In the genomic region with DNA sequence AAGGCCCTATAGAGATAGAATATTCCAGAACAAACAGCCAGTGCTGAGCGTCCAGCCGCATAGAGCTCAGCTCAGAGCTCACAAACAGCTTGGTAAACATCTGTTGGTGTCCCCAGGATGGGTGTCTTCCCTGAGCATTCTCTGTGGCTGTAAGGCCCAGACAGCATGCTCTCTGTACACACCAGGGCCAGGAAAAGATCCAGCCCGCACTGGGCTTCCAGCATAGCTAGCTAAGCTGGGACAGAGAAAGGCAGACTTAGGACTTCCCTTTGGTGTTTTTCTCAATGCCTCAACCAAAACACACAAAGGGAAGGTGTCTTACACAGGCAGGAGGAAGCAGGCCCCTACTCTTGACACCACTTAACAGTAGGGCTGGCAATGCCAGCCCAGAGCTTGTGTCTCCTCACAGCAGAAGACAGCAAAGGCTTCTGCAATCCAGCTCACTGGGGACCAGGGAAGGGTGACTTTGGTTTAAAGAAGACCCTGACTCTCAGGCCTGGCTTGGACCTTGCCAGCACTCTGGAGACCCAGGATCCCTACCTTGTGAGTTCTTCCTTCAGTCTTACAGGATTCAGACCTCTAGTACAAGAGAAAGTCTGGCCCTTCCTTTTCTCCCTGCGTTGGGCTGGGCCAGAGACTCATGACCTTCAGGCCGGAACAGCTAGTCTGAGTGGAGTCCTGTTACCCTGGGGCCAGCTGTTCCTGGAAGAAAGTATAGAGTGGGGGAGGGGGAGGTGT, we compare ENCODE assay signal across 8 mouse cellular contexts. TPM values are rescaled to one million over a fixed set of nuclear protein-coding genes. Genes with fewer than 3 reads are reported as not detected.
DNase-seq lines count a peak whose midpoint lies in the region; ATAC-seq and TF ChIP-seq lines count a peak whose summit lies in the region.

A gene (minus strand): TSS at position 601 of the 738 bp plus-strand sequence.

- no peaks in the 10 kb centered on the region for H3K79me3 ChIP-seq in C2C12 (ENCODE audit: low read depth)

- CTCF ChIA-PET in Patski (lab: Charles Lee): interaction anchor here (1.0 kb wide), 1 partner anchor 58 kb away, joined by 5 read pairs; no protein-coding TSS in a partner anchor

- no peaks in the 10 kb centered on the region for H3K36me3 ChIP-seq in C2C12 (ENCODE audit: control insufficient read depth, insufficient read depth)
- no peaks in the 10 kb centered on the region for H3K36me3 ChIP-seq in forebrain, embryonic 12.5 days (replicated peaks)
- H3K36me3 ChIP-seq in midbrain, embryonic 12.5 days: no peaks in the 10 kb centered on the region

- WGBS in forebrain, embryonic 12.5 days: 76% methylated on average over 5 of the region's 5 CpGs
- WGBS in midbrain, embryonic 12.5 days: 76% methylated on average over 5 of the region's 5 CpGs

- H3K9me3 ChIP-seq in forebrain, embryonic 12.5 days: no peaks in the 10 kb centered on the region
- H3K9me3 ChIP-seq in midbrain, embryonic 12.5 days: no peaks in the 10 kb centered on the region

- TF ChIP-seq CTCF in C2C12 (IDR thresholded peaks at IDR 0.05; ENCODE audit: control insufficient read depth, insufficient read depth, insufficient read length) (no peak), Patski (IDR thresholded peaks at IDR 0.05) (no peak)

- H3K4me2 ChIP-seq in forebrain, embryonic 12.5 days: no peak within 1 kb of the TSS
- no peak within 1 kb of the TSS for H3K4me2 ChIP-seq in midbrain, embryonic 12.5 days (replicated peaks)

- no peak within 1 kb of the TSS for H3ac ChIP-seq in C2C12 (ENCODE audit: control insufficient read depth, insufficient read length, low read depth)

- peaks cover 5% of the 10 kb centered on the region for H3K79me2 ChIP-seq in C2C12 (ENCODE audit: control insufficient read depth, insufficient read depth)

- H3K27me3 ChIP-seq in C2C12 (ENCODE audit: control insufficient read depth, insufficient read depth, insufficient read length) (no peaks in the 10 kb centered on the region), Patski (no peaks in the 10 kb centered on the region)
- H3K27me3 ChIP-seq in forebrain, embryonic 12.5 days: no peaks in the 10 kb centered on the region
- H3K27me3 ChIP-seq in midbrain, embryonic 12.5 days: no peaks in the 10 kb centered on the region

- no peak for ATAC-seq in Patski
- no peak for ATAC-seq in forebrain, embryonic 12.5 days (ENCODE audit: low FRiP score)
- no peak for ATAC-seq in midbrain, embryonic 12.5 days (ENCODE audit: low FRiP score, low read depth)

- H3K4me3 ChIP-seq in C2C12 (ENCODE audit: insufficient read depth, poor library complexity, severe bottlenecking): no peak within 1 kb of the TSS
- no peak within 1 kb of the TSS for H3K4me3 ChIP-seq in forebrain, embryonic 12.5 days (replicated peaks)
- H3K4me3 ChIP-seq in midbrain, embryonic 12.5 days: no peak within 1 kb of the TSS

- H3K27ac ChIP-seq in forebrain, embryonic 12.5 days: 0 out of 2 replicates have a peak within 1 kb of the TSS, but pooled peaks have one; percentile 19
- H3K27ac ChIP-seq in midbrain, embryonic 12.5 days (replicated peaks): no peak within 1 kb of the TSS

- in situ Hi-C loops in Patski (cut with MboI; ENCODE audit: low pct_unique_long_range_greater_than_20kb): no loop called here

- peaks cover 12% of the 10 kb centered on the region for H3K4me1 ChIP-seq in forebrain, embryonic 12.5 days
- H3K4me1 ChIP-seq in midbrain, embryonic 12.5 days: peaks cover 9% of the 10 kb centered on the region; the same call in 1 of the 2 replicates

- POLR2A ChIA-PET in Patski (lab: Charles Lee): no interaction called here

- H3K9ac ChIP-seq in forebrain, embryonic 12.5 days: no peak within 1 kb of the TSS
- no peak within 1 kb of the TSS for H3K9ac ChIP-seq in midbrain, embryonic 12.5 days (replicated peaks)

- intact Hi-C loops in heart, postnatal 25 days (cut with DNase I): no loop called here

- DNase-seq in Patski (ENCODE audit: low read depth, low spot score): no peak
- DNase-seq in heart, postnatal 25 days (ENCODE audit: low spot score): no peak
- peak in 1 of 2 experiments; percentile 13 for DNase-seq in layer of hippocampus, postnatal 10 days (ENCODE audit: low spot score in 2 of 2)
- DNase-seq in yolk sac, embryonic 10.5 days (ENCODE audit: low spot score): peak; percentile 39
- DNase-seq in frontal cortex, postnatal 10 days (ENCODE audit: low spot score in 2 of 2): no peak

TF ChIP-seq in C2C12, 6 proteins besides CTCF, POLR2A, EP300 and RAD21:
- TF ChIP-seq MAX (IDR thresholded peaks at IDR 0.05) (no peak), USF1 (IDR thresholded peaks at IDR 0.05; ENCODE audit: low read depth) (no peak), MYOG (IDR thresholded peaks at IDR 0.05; ENCODE audit: control insufficient read depth, extremely low read depth, insufficient read length) (no peak), MYOD1 (IDR thresholded peaks at IDR 0.05; ENCODE audit: control insufficient read depth, insufficient read length, low read depth) (no peak), FOSL1 (IDR thresholded peaks at IDR 0.05; ENCODE audit: insufficient read depth, low read length, poor library complexity, severe bottlenecking) (no peak), CEBPB (IDR thresholded peaks at IDR 0.05; ENCODE audit: low read depth) (no peak)
TF ChIP-seq in C2C12: peak in this region for 0.

RNA-seq across cellular contexts. Expression of the gene that starts here (rescaled TPM):
- 17.9 TPM for polyA plus RNA-seq in C2C12 (2012; fragmentation: generic; extraction: Trizol)
- 48.2 TPM for polyA plus RNA-seq in Patski (2021)
- 155 and 174 TPM in 2 replicates for polyA plus RNA-seq in forebrain, embryonic 12.5 days (2016; fragmentation: Nextera tagmentation; extraction: Ambion mirVana)
- total RNA-seq in heart, postnatal 25 days (2021): 10 to 100 TPM; 25.7 to 30.0 TPM
- 100 to 1,000 TPM; 143 to 144 TPM for total RNA-seq in layer of hippocampus, postnatal 10 days (2021)
- 186 and 194 TPM in 2 replicates for polyA plus RNA-seq in midbrain, embryonic 12.5 days (2016; fragmentation: Nextera tagmentation; extraction: Ambion mirVana)

Comparison
In these comparisons a context has a peak if more than half of its experiments do, and no peak if none do; other contexts are left out.
1. RNA of the gene that starts here (total RNA-seq): 143 to 144 TPM in layer of hippocampus, postnatal 10 days; 25.7 to 30.0 TPM in heart, postnatal 25 days; every median in the first group is over 4 times any median in the second.